Comparison of ENCODE assay signal across 16 mouse cellular contexts in genomic region chr9:117029953-117030352, GRCm38 (mm10).
DNase-seq lines count a peak whose midpoint lies in the region; ATAC-seq and TF ChIP-seq lines count a peak whose summit lies in the region.
"Had no signal": no experiment of that assay in that cellular context is flagged by ENCODE, and none has a peak within 500 bp of the region (broad histone marks: within the 10 kb centered on the region; RNA-seq: fewer than 3 reads in every experiment).

No protein-coding gene starts in this region.

- no peak for DNase-seq in kidney, adult 2 months
- DNase-seq in kidney, postnatal 10 days: no peak
- DNase-seq in lung, postnatal 0 days (ENCODE audit: low spot score): no peak
- no peak for DNase-seq in lung, postnatal 14 days
- DNase-seq in forebrain, embryonic 10.5 days (ENCODE audit: extremely low spot score, low spot score): no peak
- DNase-seq: adrenal gland, adult 2 months; cerebellum, postnatal 14 days; gastrocnemius, postnatal 14 days had no signal

- H3K27me3 ChIP-seq in kidney, adult 2 months (replicated peaks; ENCODE audit: control insufficient read depth, insufficient read depth, low read length): no peaks in the 10 kb centered on the region
- no peaks in the 10 kb centered on the region for H3K27me3 ChIP-seq in lung, postnatal 0 days (replicated peaks; ENCODE audit: insufficient read depth, low read length)
- H3K27me3 ChIP-seq in heart, embryonic 14.5 days (ENCODE audit: control insufficient read depth, insufficient read depth, low read length): no peaks in the 10 kb centered on the region
- H3K27me3 ChIP-seq in stomach, embryonic 15.5 days (replicated peaks): no peaks in the 10 kb centered on the region
- no peaks in the 10 kb centered on the region for H3K27me3 ChIP-seq in forebrain, embryonic 10.5 days (ENCODE audit: poor library complexity, severe bottlenecking)
- H3K27me3 ChIP-seq: embryonic facial prominence, embryonic 12.5 days; forebrain, embryonic 13.5 days; hindbrain, embryonic 15.5 days; Patski had no signal

- H3K9me3 ChIP-seq in lung, postnatal 0 days (ENCODE audit: low read length): no peaks in the 10 kb centered on the region
- H3K9me3 ChIP-seq in heart, embryonic 14.5 days (ENCODE audit: control insufficient read depth, low read length): peaks cover 2% of the 10 kb centered on the region; the same call in 1 of the 2 replicates
- no peaks in the 10 kb centered on the region for H3K9me3 ChIP-seq in stomach, embryonic 15.5 days
- H3K9me3 ChIP-seq in forebrain, embryonic 10.5 days: no peaks in the 10 kb centered on the region
- H3K9me3 ChIP-seq: embryonic facial prominence, embryonic 12.5 days; forebrain, embryonic 13.5 days; hindbrain, embryonic 15.5 days; midbrain, embryonic 10.5 days had no signal

- H3K4me2 ChIP-seq in lung, postnatal 0 days (replicated peaks; ENCODE audit: low read depth, low read length): no peak overlapping the region
- no peak overlapping the region for H3K4me2 ChIP-seq in heart, embryonic 14.5 days (ENCODE audit: low read length)
- no peak overlapping the region for H3K4me2 ChIP-seq in stomach, embryonic 15.5 days
- H3K4me2 ChIP-seq: embryonic facial prominence, embryonic 12.5 days; forebrain, embryonic 13.5 days; hindbrain, embryonic 15.5 days had no signal

- no peak overlapping the region for H3K4me3 ChIP-seq in kidney, adult 2 months (ENCODE audit: insufficient read depth, low read depth, low read length)
- H3K4me3 ChIP-seq in lung, postnatal 0 days (ENCODE audit: low read depth, low read length): no peak overlapping the region
- no peak overlapping the region for H3K4me3 ChIP-seq in heart, embryonic 14.5 days (ENCODE audit: control insufficient read depth in 1 of 2, insufficient read depth in 1 of 2, low read depth in 1 of 2, low read length in 2 of 2)
- no peak overlapping the region for H3K4me3 ChIP-seq in stomach, embryonic 15.5 days (replicated peaks)
- H3K4me3 ChIP-seq in forebrain, embryonic 10.5 days: no peak overlapping the region
- H3K4me3 ChIP-seq: embryonic facial prominence, embryonic 12.5 days; forebrain, embryonic 13.5 days; hindbrain, embryonic 15.5 days; midbrain, embryonic 10.5 days had no signal

- 92% methylated on average over 1 of the region's 1 CpGs for WGBS in kidney, adult 2 months
- 79% methylated on average over 1 of the region's 1 CpGs for WGBS in lung, postnatal 0 days
- 89% methylated on average over 1 of the region's 1 CpGs for WGBS in heart, embryonic 14.5 days
- WGBS in stomach, embryonic 15.5 days: 69% methylated on average over 1 of the region's 1 CpGs
- 91% methylated on average over 1 of the region's 1 CpGs for WGBS in forebrain, embryonic 10.5 days

- ATAC-seq in lung, postnatal 0 days: no peak
- ATAC-seq in heart, embryonic 14.5 days (ENCODE audit: insufficient number of reproducible peaks, insufficient read depth, low FRiP score, low read depth): no peak
- ATAC-seq in stomach, embryonic 15.5 days (ENCODE audit: insufficient read depth, low FRiP score, low read depth): no peak
- ATAC-seq: forebrain, embryonic 13.5 days; Patski had no signal

- no peak overlapping the region for H3K9ac ChIP-seq in lung, postnatal 0 days (replicated peaks; ENCODE audit: low read depth)
- no peak overlapping the region for H3K9ac ChIP-seq in heart, embryonic 14.5 days (ENCODE audit: low read length)
- H3K9ac ChIP-seq in stomach, embryonic 15.5 days: no peak overlapping the region
- H3K9ac ChIP-seq: embryonic facial prominence, embryonic 12.5 days; forebrain, embryonic 13.5 days; hindbrain, embryonic 15.5 days; liver, embryonic 14.5 days had no signal

- no peak for TF ChIP-seq POLR2A in kidney, adult 2 months (IDR thresholded peaks at IDR 0.05; ENCODE audit: low read depth, low read length)

- no peaks in the 10 kb centered on the region for H3K36me3 ChIP-seq in kidney, adult 2 months (ENCODE audit: control insufficient read depth, insufficient read depth, low read length)
- H3K36me3 ChIP-seq in lung, postnatal 0 days (ENCODE audit: insufficient read depth, low read length): no peaks in the 10 kb centered on the region
- H3K36me3 ChIP-seq in heart, embryonic 14.5 days (ENCODE audit: control insufficient read depth, insufficient read depth, low read length): no peaks in the 10 kb centered on the region
- H3K36me3 ChIP-seq in stomach, embryonic 15.5 days: no peaks in the 10 kb centered on the region
- no peaks in the 10 kb centered on the region for H3K36me3 ChIP-seq in forebrain, embryonic 10.5 days (replicated peaks)
- H3K36me3 ChIP-seq: embryonic facial prominence, embryonic 12.5 days; hindbrain, embryonic 15.5 days; midbrain, embryonic 10.5 days had no signal

- TF ChIP-seq EP300 in lung, postnatal 0 days (IDR thresholded peaks at IDR 0.05): no peak

- TF ChIP-seq CTCF in kidney, adult 2 months (conservative IDR thresholded peaks at IDR 0.05; ENCODE audit: insufficient read depth, insufficient read length, low read depth, low read length): no peak
- TF ChIP-seq CTCF in lung, postnatal 0 days (IDR thresholded peaks at IDR 0.05): peak; percentile 22; the same call in 1 of the 2 replicates

- H3K4me1 ChIP-seq in kidney, adult 2 months (ENCODE audit: control insufficient read depth, insufficient read depth, low read length): peaks cover 4% of the 10 kb centered on the region; the same call in 1 of the 2 replicates
- peaks cover 3% of the 10 kb centered on the region; the same call in 1 of the 2 replicates for H3K4me1 ChIP-seq in lung, postnatal 0 days (ENCODE audit: insufficient read depth, low read depth, low read length)
- H3K4me1 ChIP-seq in heart, embryonic 14.5 days (ENCODE audit: control insufficient read depth in 2 of 2, insufficient read depth in 2 of 2, low read length in 2 of 2): peaks cover 7 to 22% of the 10 kb centered on the region in 2 experiments
- peaks cover 7% of the 10 kb centered on the region for H3K4me1 ChIP-seq in stomach, embryonic 15.5 days
- no peaks in the 10 kb centered on the region for H3K4me1 ChIP-seq in forebrain, embryonic 10.5 days
- H3K4me1 ChIP-seq: midbrain, embryonic 10.5 days had no signal

- H3K27ac ChIP-seq in kidney, adult 2 months (ENCODE audit: insufficient read depth, low read depth, low read length): peak overlapping the region; percentile 1; the same call in 1 of the 2 replicates
- peak overlapping the region; percentile 28; the same call in 1 of the 2 replicates for H3K27ac ChIP-seq in lung, postnatal 0 days (ENCODE audit: low read length)
- peak overlapping the region; percentile 5 to 76; a peak in 3 of 4 replicates for H3K27ac ChIP-seq in heart, embryonic 14.5 days (replicated peaks in 1 of 2; ENCODE audit: control insufficient read depth in 1 of 2, insufficient read depth in 1 of 2, low read depth in 2 of 2, low read length in 2 of 2)
- H3K27ac ChIP-seq in stomach, embryonic 15.5 days: peak overlapping the region; percentile 3; the same call in 1 of the 2 replicates
- H3K27ac ChIP-seq in forebrain, embryonic 10.5 days: no peak overlapping the region
- H3K27ac ChIP-seq: embryonic facial prominence, embryonic 12.5 days; forebrain, embryonic 13.5 days; hindbrain, embryonic 15.5 days; liver, embryonic 14.5 days; midbrain, embryonic 10.5 days had no signal
